Mouse (Mus musculus) forebrain, embryonic 15.5 days (tissue): ENCODE measurements around the gene Grrp1. TPM values are rescaled to one million over a fixed set of nuclear protein-coding genes. Genes with fewer than 3 reads are reported as not detected.
"Not testable (repeated sequence)": the region's sequence is repeated elsewhere in the genome, so short reads cannot be mapped to it uniquely, and the experiment has no call there.

Experiments used
- ATAC-seq: fragments of 200-750 bp; cut with Nextera tagmentation; replicated peaks from 2 replicates; pipeline ENCODE4 v1.8.0; 2017; ENCODE audit warnings: mild to moderate bottlenecking, moderate TSS enrichment, moderate library complexity
- H3K27ac ChIP-seq: fragments of 300-500 bp; sonication (generic); replicated peaks from 2 replicates; pipeline ENCODE4 v1.5.1; 2015; ENCODE audit warnings: mild to moderate bottlenecking, inconsistent platforms
- H3K27me3 ChIP-seq: fragments of 300-500 bp; sonication (generic); 2 replicates; pipeline ENCODE4 v1.6.1; 2015; ENCODE audit warnings: inconsistent platforms
- H3K36me3 ChIP-seq: fragments of 300-500 bp; sonication (generic); 2 replicates; pipeline ENCODE4 v1.6.1; 2015; ENCODE audit warnings: mild to moderate bottlenecking, inconsistent platforms
- H3K4me1 ChIP-seq: fragments of 300-500 bp; sonication (generic); 2 replicates; pipeline ENCODE4 v1.6.1; 2015; ENCODE audit warnings: inconsistent platforms
- H3K4me2 ChIP-seq: fragments of 300-500 bp; sonication (generic); replicated peaks from 2 replicates; pipeline ENCODE4 v1.6.1; 2015; ENCODE audit warnings: mild to moderate bottlenecking, inconsistent platforms
- H3K4me3 ChIP-seq: fragments of 300-500 bp; sonication (generic); 2 replicates; pipeline ENCODE4 v1.5.1; 2015; ENCODE audit warnings: mild to moderate bottlenecking, inconsistent platforms
- H3K9ac ChIP-seq: fragments of 300-500 bp; sonication (generic); replicated peaks from 2 replicates; pipeline ENCODE4 v1.6.1; 2015; ENCODE audit warnings: mild to moderate bottlenecking, inconsistent platforms
- H3K9me3 ChIP-seq: fragments of 300-500 bp; sonication (generic); 2 replicates; pipeline ENCODE4 v1.6.1; 2016; ENCODE audit warnings: inconsistent platforms
- WGBS: fragments of 180-500 bp; shearing (Covaris S2); methylation state at CpG from one replicate; pipeline ENCODE4 v1.1.7; 2015; ENCODE audit warnings: mixed read lengths; 5-methylcytosine and 5-hydroxymethylcytosine counted together
- polyA plus RNA-seq: library from polyadenylated mRNA; unstranded; fragments of >200 nt; fragmentation: Nextera tagmentation; extraction: Ambion mirVana; gene quantifications from 2 replicates; pipeline ENCODE4 v1.2.1, GENCODE M21; 2015

The Grrp1 gene
- polyA plus RNA-seq, 1 experiment from 2014 or later: 9.9 TPM

DNA sequence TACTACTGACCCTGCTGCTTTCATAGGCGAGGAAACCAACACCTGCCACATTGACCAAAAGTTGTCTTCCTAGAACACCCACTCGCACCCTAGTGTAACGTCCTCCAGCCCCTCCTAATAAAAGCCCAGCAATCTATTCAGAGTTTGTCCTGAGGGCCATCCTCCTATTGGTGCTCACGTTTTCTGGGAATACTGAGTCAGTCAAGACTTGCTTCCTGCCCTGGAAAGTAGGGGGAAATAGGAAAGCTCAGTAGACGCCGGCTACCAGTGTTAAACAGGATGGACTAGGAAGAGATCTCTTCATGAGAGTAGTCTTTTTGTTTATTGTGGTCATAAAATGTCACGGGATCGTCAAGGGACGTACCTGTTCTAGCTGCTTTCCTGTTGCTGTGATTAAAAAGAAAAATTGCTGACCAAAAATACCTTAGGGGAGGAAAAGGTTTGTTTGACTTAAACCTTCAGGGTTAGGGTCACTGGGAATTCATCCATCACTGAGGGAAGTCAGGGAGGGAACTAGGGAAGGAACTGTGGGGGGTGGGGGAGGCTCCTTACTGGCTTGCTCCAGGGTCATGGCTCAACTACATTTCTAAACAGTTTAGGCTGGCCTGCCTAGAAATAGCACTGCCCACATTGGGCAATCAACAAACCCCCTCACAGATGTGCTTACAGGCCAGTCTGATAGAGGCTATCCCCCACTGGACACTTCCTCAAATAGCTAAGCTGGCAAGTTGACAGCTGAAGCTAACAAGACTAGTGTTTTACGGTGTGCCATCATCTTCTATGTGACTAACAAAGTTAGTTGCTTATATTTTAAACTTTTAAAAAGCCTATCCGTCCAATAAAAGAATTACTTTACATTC, 34.7 kb upstream of the Grrp1 start:
- peak overlapping the region; percentile 65 for H3K4me2 ChIP-seq
- no peaks in the 10 kb centered on the region for H3K27me3 ChIP-seq
- peak overlapping the region; percentile 97 for H3K9ac ChIP-seq
- no peaks in the 10 kb centered on the region for H3K9me3 ChIP-seq
- 51% methylated on average over 11 of the region's 11 CpGs for WGBS
- peak overlapping the region; percentile 84 for H3K4me3 ChIP-seq
- H3K4me1 ChIP-seq: peaks cover 21% of the 10 kb centered on the region
- peak overlapping the region; percentile 100 for H3K27ac ChIP-seq
- H3K36me3 ChIP-seq: peaks cover 5% of the 10 kb centered on the region
- no peak for ATAC-seq

GRCm38 (mm10) chr4:134287575-134288025, 33.7 kb upstream of the Grrp1 start, which contains the start of gene Pdik1l:
Gene Pdik1l (minus strand): TSS chr4:134287895.
- Histone ChIP-seq H3K9ac (peak within 1 kb of the TSS; percentile 97), H3K27me3 (no peaks in the 10 kb centered on the region), H3K36me3 (peaks cover 15% of the 10 kb centered on the region), H3K9me3 (no peaks in the 10 kb centered on the region), H3K4me2 (peak within 1 kb of the TSS; percentile 75), H3K27ac (peak within 1 kb of the TSS; percentile 100), H3K4me1 (peaks cover 21% of the 10 kb centered on the region), H3K4me3 (peak within 1 kb of the TSS; percentile 84)
- WGBS: under 1% methylated on average over 42 of the region's 43 CpGs
- peak; percentile 77 for ATAC-seq

GRCm38 (mm10) chr4:134287168-134287564, 33.3 kb upstream of the Grrp1 start:
- 1% methylated on average over 58 of the region's 59 CpGs for WGBS

GRCm38 (mm10) chr4:134286226-134287167, 32.6 kb upstream of the Grrp1 start:
- Histone ChIP-seq H3K4me3 (peak overlapping the region; percentile 84), H3K9ac (peak overlapping the region; percentile 95), H3K4me1 (peaks cover 21% of the 10 kb centered on the region), H3K4me2 (peak overlapping the region; percentile 75), H3K27me3 (no peaks in the 10 kb centered on the region), H3K9me3 (no peaks in the 10 kb centered on the region), H3K27ac (peak overlapping the region; percentile 100), H3K36me3 (peaks cover 25% of the 10 kb centered on the region)
- 2% methylated on average over 59 of the region's 59 CpGs for WGBS
- peak; percentile 41 for ATAC-seq

More at GRCm38 (mm10) chr4:134287168-134287564, 33.3 kb upstream of the Grrp1 start:
- Histone ChIP-seq H3K4me1 (peaks cover 21% of the 10 kb centered on the region), H3K9me3 (no peaks in the 10 kb centered on the region), H3K36me3 (peaks cover 19% of the 10 kb centered on the region), H3K4me2 (peak overlapping the region; percentile 75), H3K27me3 (no peaks in the 10 kb centered on the region), H3K9ac (peak overlapping the region; percentile 97), H3K27ac (peak overlapping the region; percentile 100), H3K4me3 (peak overlapping the region; percentile 84)
- ATAC-seq: peak; percentile 97

- Histone ChIP-seq H3K4me2 (no peak overlapping the region), H3K9ac (no peak overlapping the region), H3K27ac (no peak overlapping the region), H3K4me3 (no peak overlapping the region), H3K36me3 (peaks cover 39% of the 10 kb centered on the region), H3K9me3 (no peaks in the 10 kb centered on the region), H3K4me1 (peaks cover 21% of the 10 kb centered on the region), H3K27me3 (no peaks in the 10 kb centered on the region)
- ATAC-seq: no peak
- 91% methylated on average over 2 of the region's 2 CpGs for WGBS
These were observed 31.0 kb upstream of the Grrp1 start for GRCm38 (mm10) chr4:134284942-134285341.

DNA sequence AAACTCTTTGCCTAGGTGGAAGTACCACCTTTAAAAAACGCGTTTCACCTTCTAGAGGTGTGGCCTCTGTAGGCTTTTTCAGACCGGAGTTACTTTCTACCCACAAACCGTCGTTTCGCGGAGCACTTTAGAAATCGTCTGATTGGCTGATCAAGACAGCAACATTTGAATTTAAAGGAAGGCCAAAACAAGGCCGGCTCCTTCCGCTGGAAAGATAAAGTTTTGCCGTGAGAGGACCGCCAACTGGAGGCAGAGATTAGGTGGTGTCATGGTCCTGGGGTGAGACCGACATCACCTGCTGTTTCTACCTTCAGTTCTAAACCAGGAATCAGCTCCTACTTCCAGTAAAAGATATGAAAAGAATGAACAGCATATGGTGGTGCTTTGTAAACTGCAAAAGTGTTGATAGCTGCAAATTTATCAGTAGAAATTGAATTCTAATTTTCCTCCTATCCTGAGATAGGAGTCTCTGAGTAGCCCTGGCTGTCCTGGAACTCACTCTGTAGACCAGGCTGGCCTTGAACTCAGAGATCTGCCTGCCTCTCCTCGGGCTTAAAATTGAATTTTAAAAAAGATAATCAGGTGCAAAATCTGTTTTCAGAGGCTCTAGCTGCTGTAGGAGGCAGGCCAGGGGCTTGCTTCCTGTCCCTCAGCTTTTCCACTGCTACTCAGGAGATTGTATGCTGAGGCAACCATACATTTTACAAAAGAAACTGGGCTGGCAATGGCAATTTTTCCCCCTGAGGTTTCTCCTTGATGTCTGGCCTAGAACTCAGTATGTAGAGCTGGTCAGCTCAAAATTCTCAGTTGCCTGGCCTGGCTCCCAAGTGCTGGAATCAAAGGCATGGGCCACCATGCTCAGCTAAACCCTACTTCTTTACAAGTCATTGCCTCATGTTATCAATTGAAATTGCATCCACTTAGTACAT, 19.8 kb upstream of the Grrp1 start:
- Histone ChIP-seq H3K9me3 (no peaks in the 10 kb centered on the region), H3K27ac (no peak overlapping the region), H3K27me3 (no peaks in the 10 kb centered on the region), H3K4me3 (no peak overlapping the region), H3K4me2 (no peak overlapping the region), H3K36me3 (peaks cover 29% of the 10 kb centered on the region), H3K9ac (no peak overlapping the region), H3K4me1 (no peaks in the 10 kb centered on the region)
- 7% methylated on average over 14 of the region's 14 CpGs for WGBS
- ATAC-seq: no peak

DNA sequence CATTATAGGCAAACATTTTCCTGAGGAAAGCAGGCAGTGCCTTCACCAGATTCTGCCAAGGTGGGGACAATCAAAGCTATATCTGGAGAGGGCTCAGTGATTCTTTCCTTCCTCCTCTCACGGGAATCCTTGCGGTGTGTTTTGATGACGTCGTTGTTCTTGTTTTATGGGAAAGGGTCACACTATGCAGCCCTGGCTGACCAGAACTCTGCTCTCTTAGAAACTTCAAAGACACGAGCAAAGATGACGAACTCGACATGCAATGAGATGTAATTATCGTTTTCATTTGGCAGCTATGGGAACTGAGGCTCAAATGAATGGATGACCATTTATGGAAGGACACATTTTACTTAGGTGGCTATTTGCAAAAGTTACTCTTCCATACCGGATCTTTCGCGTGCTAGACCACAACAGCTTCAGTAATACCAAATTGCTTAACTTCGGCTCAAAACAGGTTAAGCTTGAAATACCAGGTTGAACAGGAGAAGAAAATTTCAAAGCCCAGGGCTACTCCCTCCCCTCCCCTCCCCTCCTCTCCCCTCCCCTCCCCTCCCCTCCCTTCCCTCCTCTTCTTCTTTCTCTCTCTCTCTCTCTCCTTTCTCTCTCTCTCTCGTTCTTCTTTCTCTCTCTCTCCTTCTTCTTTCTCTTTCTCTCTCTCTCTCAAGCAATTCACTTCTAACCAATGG, 19.0 kb upstream of the Grrp1 start:
- peaks cover 22% of the 10 kb centered on the region for H3K36me3 ChIP-seq
- H3K9me3 ChIP-seq: no peaks in the 10 kb centered on the region
- H3K4me3 ChIP-seq: no peak overlapping the region
- ATAC-seq: no peak
- no peaks in the 10 kb centered on the region for H3K4me1 ChIP-seq
- no peak overlapping the region for H3K4me2 ChIP-seq
- 29% methylated on average over 13 of the region's 13 CpGs for WGBS
- no peak overlapping the region for H3K9ac ChIP-seq
- no peak overlapping the region for H3K27ac ChIP-seq
- no peaks in the 10 kb centered on the region for H3K27me3 ChIP-seq

DNA sequence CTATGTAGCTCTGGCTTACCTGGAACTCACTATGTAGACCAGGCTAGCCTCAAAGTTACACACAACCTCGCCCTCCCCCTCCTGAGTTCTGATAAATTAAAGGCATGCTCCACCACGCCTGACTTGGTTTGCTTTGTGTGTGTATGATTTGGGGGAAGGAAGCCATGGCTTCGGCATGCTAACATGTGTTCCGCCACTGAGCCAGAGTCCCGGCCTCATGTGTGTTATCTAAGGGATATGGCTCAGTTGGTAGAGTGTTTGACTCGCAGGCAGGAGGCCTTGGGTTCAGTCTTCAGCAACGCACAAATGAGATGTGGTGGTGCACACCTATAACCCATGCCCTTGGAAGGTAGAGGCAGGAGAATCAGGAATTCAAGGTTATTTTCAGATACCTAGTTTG, 18.1 kb upstream of the Grrp1 start:
- H3K9ac ChIP-seq: no peak overlapping the region
- no peaks in the 10 kb centered on the region for H3K9me3 ChIP-seq
- 82% methylated on average over 7 of the region's 7 CpGs for WGBS
- ATAC-seq: no peak
- no peaks in the 10 kb centered on the region for H3K27me3 ChIP-seq
- no peaks in the 10 kb centered on the region for H3K4me1 ChIP-seq
- H3K4me2 ChIP-seq: no peak overlapping the region
- H3K36me3 ChIP-seq: peaks cover 13% of the 10 kb centered on the region
- H3K4me3 ChIP-seq: no peak overlapping the region
- no peak overlapping the region for H3K27ac ChIP-seq

DNA sequence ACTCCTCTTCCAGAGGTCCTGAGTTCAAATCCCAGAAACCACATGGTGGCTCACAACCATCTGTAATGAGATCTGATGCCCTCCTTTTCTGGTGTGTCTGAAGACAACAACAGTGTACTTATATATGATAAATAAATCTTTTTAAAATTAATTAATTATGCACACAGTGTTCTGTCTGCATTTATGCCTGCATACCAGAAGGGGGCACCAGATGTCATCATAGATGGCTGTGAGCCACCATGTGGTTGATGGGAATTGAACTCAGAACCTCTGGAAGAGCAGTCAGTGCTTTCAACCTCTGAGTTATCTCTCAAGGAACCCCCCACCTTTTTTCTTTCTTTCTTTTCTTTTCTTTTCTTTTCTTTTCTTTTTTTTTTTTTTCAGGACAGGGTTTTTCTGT, 15.7 kb upstream of the Grrp1 start:
- H3K9ac ChIP-seq, ATAC-seq, H3K27me3 ChIP-seq: not testable (repeated sequence)

DNA sequence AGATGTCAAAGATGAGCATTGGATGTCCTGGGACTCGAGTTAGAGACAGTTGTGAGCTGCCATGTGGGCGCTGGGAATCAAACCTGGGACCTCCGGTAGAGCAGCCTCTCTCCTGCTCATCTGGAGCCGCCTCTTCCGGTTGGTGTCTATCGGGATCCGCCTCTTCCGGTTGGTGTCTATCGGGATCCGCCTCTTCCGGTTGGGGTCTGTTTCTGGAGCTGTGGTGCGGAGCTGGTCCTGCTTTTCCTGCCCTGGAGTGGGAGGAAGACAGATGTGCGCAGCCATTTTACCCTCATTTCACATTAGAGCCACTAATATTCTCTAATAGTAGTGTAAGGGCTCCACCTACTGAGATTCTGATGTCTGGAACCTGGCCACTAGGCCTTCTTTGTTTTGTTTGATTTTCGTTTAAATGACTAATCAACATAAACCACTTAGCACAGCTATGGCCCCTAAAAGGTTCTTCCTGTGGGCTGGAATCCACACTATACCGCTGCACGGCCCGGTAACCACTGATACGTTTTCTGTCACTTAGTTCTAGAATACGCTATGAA, 14.3 kb upstream of the Grrp1 start:
- Histone ChIP-seq H3K4me2 (no peak overlapping the region), H3K27ac (no peak overlapping the region), H3K36me3 (no peaks in the 10 kb centered on the region), H3K4me3 (no peak overlapping the region), H3K27me3 (no peaks in the 10 kb centered on the region), H3K9ac (no peak overlapping the region), H3K9me3 (no peaks in the 10 kb centered on the region), H3K4me1 (no peaks in the 10 kb centered on the region)
- 87% methylated on average over 19 of the region's 19 CpGs for WGBS
- ATAC-seq: no peak

More for the DNA sequence above, 15.7 kb upstream of the Grrp1 start:
- not testable (repeated sequence) for H3K9me3 ChIP-seq, H3K4me2 ChIP-seq, H3K36me3 ChIP-seq, H3K4me1 ChIP-seq, H3K27ac ChIP-seq, H3K4me3 ChIP-seq
